Mouse (Mus musculus): ENCODE results near the gene Pecam1. TPM values are rescaled to one million over a fixed set of nuclear protein-coding genes. Genes with fewer than 3 reads are reported as not detected.
A peak's percentile ranks its signal among the peaks of the same experiment; 100 is the strongest.

The Pecam1 gene
- polyA plus RNA-seq, 1 experiment: 57.9 TPM

- no peaks in the 10 kb centered on the region for H3K36me3 ChIP-seq (ENCODE audit: control insufficient read depth, insufficient read depth, low read length)
- H3K4me1 ChIP-seq (replicated peaks; ENCODE audit: control insufficient read depth, insufficient read depth, low read length): peaks cover 6% of the 10 kb centered on the region
- H3K4me3 ChIP-seq (ENCODE audit: control insufficient read depth, insufficient read depth, low read length): no peak overlapping the region
- no peak overlapping the region for H3K27ac ChIP-seq (ENCODE audit: control insufficient read depth, insufficient read depth, low read length)
- WGBS: 16% methylated on average over 13 of the region's 13 CpGs
- no peaks in the 10 kb centered on the region for H3K27me3 ChIP-seq (ENCODE audit: control insufficient read depth, insufficient read depth, low read length)
- peak; percentile 81 for DNase-seq
- no peak for TF ChIP-seq POLR2A (IDR thresholded peaks at IDR 0.05; ENCODE audit: control insufficient read depth, extremely low read depth, insufficient read depth, low read length, poor library complexity)
- peak; percentile 79; the same call in 1 of the 2 replicates for TF ChIP-seq CTCF (IDR thresholded peaks at IDR 0.05; ENCODE audit: borderline replicate concordance, control insufficient read depth, extremely low read depth, insufficient read depth, low read length, poor library complexity)
Observed at GRCm38 (mm10) chr11:106648347-106648746, 102.1 kb downstream of the Pecam1 start.

DNA sequence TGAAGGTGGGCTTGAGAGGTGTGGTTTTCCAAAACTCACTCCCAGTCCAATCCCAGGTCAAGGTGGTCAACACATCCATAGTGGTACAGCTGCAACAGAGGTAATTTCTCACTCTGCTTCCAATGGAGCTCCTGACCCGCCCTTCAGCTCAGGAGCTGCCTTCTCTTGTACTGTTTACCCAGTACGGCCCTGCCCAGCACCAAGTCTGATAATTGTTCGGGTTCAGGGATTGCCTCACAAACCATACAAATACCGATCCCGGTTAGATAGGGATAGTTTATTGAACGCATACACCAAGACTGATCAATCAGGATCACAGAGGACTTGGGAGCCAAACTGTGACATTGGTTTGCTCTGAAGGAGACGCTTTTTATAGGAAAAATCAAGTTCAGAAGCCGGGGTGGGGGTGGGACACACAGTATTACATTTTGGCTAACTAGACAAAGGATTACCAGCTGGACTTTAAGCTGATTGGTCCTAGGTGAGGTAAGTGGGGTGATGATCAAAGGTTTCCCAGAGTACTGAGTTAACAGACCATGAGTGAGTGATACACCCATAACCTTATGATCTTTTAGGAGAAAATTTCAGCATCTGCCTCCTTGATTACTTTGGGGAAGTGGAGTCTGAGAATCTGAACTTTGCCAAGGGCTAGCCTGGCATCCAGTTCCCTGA lies 107.3 kb downstream of the Pecam1 start:
- peaks cover 4% of the 10 kb centered on the region for H3K4me1 ChIP-seq (replicated peaks; ENCODE audit: control insufficient read depth, insufficient read depth, low read length)
- no peak overlapping the region for H3K4me3 ChIP-seq (ENCODE audit: control insufficient read depth, insufficient read depth, low read length)
- H3K27ac ChIP-seq (ENCODE audit: control insufficient read depth, insufficient read depth, low read length): no peak overlapping the region
- H3K27me3 ChIP-seq (ENCODE audit: control insufficient read depth, insufficient read depth, low read length): no peaks in the 10 kb centered on the region
- no peak for DNase-seq
- TF ChIP-seq CTCF (IDR thresholded peaks at IDR 0.05; ENCODE audit: borderline replicate concordance, control insufficient read depth, extremely low read depth, insufficient read depth, low read length, poor library complexity) (no peak), POLR2A (IDR thresholded peaks at IDR 0.05; ENCODE audit: control insufficient read depth, extremely low read depth, insufficient read depth, low read length, poor library complexity) (no peak)
- H3K36me3 ChIP-seq (ENCODE audit: control insufficient read depth, insufficient read depth, low read length): no peaks in the 10 kb centered on the region
- 98% methylated on average over 8 of the region's 8 CpGs for WGBS

DNA sequence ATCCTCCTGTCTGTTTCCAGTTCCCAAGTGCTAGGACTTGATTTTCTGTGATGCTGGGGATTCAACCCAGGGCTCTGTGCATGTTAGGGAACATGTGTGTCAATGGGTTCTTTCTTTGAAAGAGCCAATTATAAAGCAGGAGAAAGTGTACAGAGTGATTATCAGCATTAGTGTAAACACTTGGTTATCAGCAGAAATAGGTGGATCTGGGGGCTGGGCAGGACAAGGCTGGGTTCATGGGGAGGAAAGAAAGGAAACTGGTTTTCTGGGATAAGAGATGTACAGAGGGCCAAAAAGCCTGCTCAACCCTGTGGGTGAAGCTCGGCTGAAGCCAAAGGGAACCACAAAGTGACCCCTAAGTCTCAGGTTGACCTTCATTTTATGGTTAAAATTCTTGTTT lies 108.8 kb downstream of the Pecam1 start:
- Histone ChIP-seq H3K27ac (ENCODE audit: control insufficient read depth, insufficient read depth, low read length) (no peak overlapping the region), H3K36me3 (ENCODE audit: control insufficient read depth, insufficient read depth, low read length) (no peaks in the 10 kb centered on the region), H3K4me1 (replicated peaks; ENCODE audit: control insufficient read depth, insufficient read depth, low read length) (peaks cover 4% of the 10 kb centered on the region), H3K27me3 (ENCODE audit: control insufficient read depth, insufficient read depth, low read length) (no peaks in the 10 kb centered on the region), H3K4me3 (ENCODE audit: control insufficient read depth, insufficient read depth, low read length) (no peak overlapping the region)
- TF ChIP-seq CTCF (IDR thresholded peaks at IDR 0.05; ENCODE audit: borderline replicate concordance, control insufficient read depth, extremely low read depth, insufficient read depth, low read length, poor library complexity): no peak
- no peak for TF ChIP-seq POLR2A (IDR thresholded peaks at IDR 0.05; ENCODE audit: control insufficient read depth, extremely low read depth, insufficient read depth, low read length, poor library complexity)
- WGBS: 96% methylated on average over 1 of the region's 1 CpGs
- DNase-seq: no peak

GRCm38 (mm10) chr11:106640059-106640458 lies 110.4 kb downstream of the Pecam1 start:
- no peak for TF ChIP-seq POLR2A (IDR thresholded peaks at IDR 0.05; ENCODE audit: control insufficient read depth, extremely low read depth, insufficient read depth, low read length, poor library complexity)
- no peak for TF ChIP-seq CTCF (IDR thresholded peaks at IDR 0.05; ENCODE audit: borderline replicate concordance, control insufficient read depth, extremely low read depth, insufficient read depth, low read length, poor library complexity)
- H3K4me3 ChIP-seq (ENCODE audit: control insufficient read depth, insufficient read depth, low read length): no peak overlapping the region
- DNase-seq: no peak
- WGBS: 28% methylated on average over 9 of the region's 9 CpGs
- H3K4me1 ChIP-seq (replicated peaks; ENCODE audit: control insufficient read depth, insufficient read depth, low read length): peaks cover 4% of the 10 kb centered on the region
- H3K27me3 ChIP-seq (ENCODE audit: control insufficient read depth, insufficient read depth, low read length): no peaks in the 10 kb centered on the region
- H3K27ac ChIP-seq (ENCODE audit: control insufficient read depth, insufficient read depth, low read length): no peak overlapping the region
- no peaks in the 10 kb centered on the region for H3K36me3 ChIP-seq (ENCODE audit: control insufficient read depth, insufficient read depth, low read length)

- DNase-seq: no peak
- no peaks in the 10 kb centered on the region for H3K36me3 ChIP-seq (ENCODE audit: control insufficient read depth, insufficient read depth, low read length)
- no peaks in the 10 kb centered on the region for H3K27me3 ChIP-seq (ENCODE audit: control insufficient read depth, insufficient read depth, low read length)
- no peak overlapping the region for H3K4me3 ChIP-seq (ENCODE audit: control insufficient read depth, insufficient read depth, low read length)
- H3K4me1 ChIP-seq (replicated peaks; ENCODE audit: control insufficient read depth, insufficient read depth, low read length): peaks cover 4% of the 10 kb centered on the region
- H3K27ac ChIP-seq (ENCODE audit: control insufficient read depth, insufficient read depth, low read length): no peak overlapping the region
- TF ChIP-seq POLR2A (IDR thresholded peaks at IDR 0.05; ENCODE audit: control insufficient read depth, extremely low read depth, insufficient read depth, low read length, poor library complexity) (no peak), CTCF (IDR thresholded peaks at IDR 0.05; ENCODE audit: borderline replicate concordance, control insufficient read depth, extremely low read depth, insufficient read depth, low read length, poor library complexity) (no peak)
- WGBS: 75% methylated on average over 5 of the region's 5 CpGs
Observed at GRCm38 (mm10) chr11:106639356-106639692, 111.1 kb downstream of the Pecam1 start.

DNA sequence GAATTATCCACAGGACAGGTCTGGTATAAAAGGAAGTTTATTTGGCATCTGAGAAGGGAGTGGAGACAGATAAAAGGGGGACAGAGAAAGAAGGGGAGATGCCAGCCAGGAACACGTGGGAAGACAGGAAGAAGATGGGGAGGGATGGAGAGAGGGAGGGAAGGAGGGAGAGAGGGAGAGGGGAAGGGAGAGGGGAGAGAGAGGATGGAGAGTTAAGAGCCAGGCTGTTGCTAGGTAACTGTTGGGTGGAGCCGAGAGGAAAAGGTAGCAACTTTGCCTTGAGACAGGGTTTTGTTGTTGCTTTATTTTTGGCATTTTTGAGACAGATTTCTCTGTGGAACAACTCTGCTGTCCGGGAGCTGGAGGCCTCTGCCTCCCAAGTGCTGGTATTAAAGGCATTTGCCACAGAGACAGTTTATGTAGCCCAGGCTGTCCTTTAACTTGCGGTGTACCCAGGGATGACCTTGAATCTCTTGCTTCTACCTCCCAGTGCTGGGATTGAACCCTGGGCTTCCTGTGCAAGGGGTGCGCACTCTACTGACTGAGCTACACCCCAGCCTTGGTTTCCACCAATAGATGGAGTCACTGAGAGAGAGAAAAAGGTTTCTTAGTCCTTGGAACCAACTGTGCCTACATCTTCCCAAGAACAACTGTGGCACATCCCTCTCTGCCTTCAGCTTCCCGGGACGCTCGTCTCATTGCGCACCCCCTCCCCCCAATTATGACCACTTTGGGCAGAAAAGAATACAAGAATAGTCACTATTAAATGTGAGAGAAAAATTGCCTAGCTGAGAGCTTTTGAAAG lies 111.7 kb downstream of the Pecam1 start:
- Histone ChIP-seq H3K36me3 (ENCODE audit: control insufficient read depth, insufficient read depth, low read length) (no peaks in the 10 kb centered on the region), H3K4me1 (replicated peaks; ENCODE audit: control insufficient read depth, insufficient read depth, low read length) (peaks cover 4% of the 10 kb centered on the region), H3K4me3 (ENCODE audit: control insufficient read depth, insufficient read depth, low read length) (no peak overlapping the region), H3K27ac (ENCODE audit: control insufficient read depth, insufficient read depth, low read length) (no peak overlapping the region), H3K27me3 (ENCODE audit: control insufficient read depth, insufficient read depth, low read length) (no peaks in the 10 kb centered on the region)
- TF ChIP-seq POLR2A (IDR thresholded peaks at IDR 0.05; ENCODE audit: control insufficient read depth, extremely low read depth, insufficient read depth, low read length, poor library complexity) (no peak), CTCF (IDR thresholded peaks at IDR 0.05; ENCODE audit: borderline replicate concordance, control insufficient read depth, extremely low read depth, insufficient read depth, low read length, poor library complexity) (no peak)
- WGBS: 91% methylated on average over 9 of the region's 9 CpGs
- DNase-seq: no peak

Data from thymus, adult 2 months (tissue).